Comparison of ENCODE assay signal across 19 mouse cellular contexts in genomic region chr1:177663163-177663562, GRCm38 (mm10).
DNase-seq lines count a peak whose midpoint lies in the region; ATAC-seq lines count a peak whose summit lies in the region.
"Had no signal": no experiment of that assay in that cellular context is flagged by ENCODE, and none has a peak within 500 bp of the region (broad histone marks: within the 10 kb centered on the region; RNA-seq: fewer than 3 reads in every experiment).

No protein-coding gene starts in this region.

- H3K27ac ChIP-seq in kidney, embryonic 14.5 days (ENCODE audit: low read depth, low read length), result no peak overlapping the region
- H3K27ac ChIP-seq: embryonic facial prominence, embryonic 10.5 days; forebrain, embryonic 15.5 days; hindbrain, embryonic 14.5 days; layer of hippocampus, adult 2 months; liver, embryonic 12.5 days; midbrain, embryonic 12.5 days; stomach, postnatal 0 days had no signal

- no peaks in the 10 kb centered on the region for H3K9me3 ChIP-seq in kidney, embryonic 14.5 days (ENCODE audit: control insufficient read depth, low read length)
- H3K9me3 ChIP-seq: embryonic facial prominence, embryonic 10.5 days; forebrain, embryonic 15.5 days; liver, embryonic 12.5 days; midbrain, embryonic 12.5 days had no signal

- peak; percentile 66; the same call in 1 of the 2 replicates for ATAC-seq in kidney, embryonic 14.5 days (ENCODE audit: low FRiP score, low TSS enrichment)
- ATAC-seq: forebrain, embryonic 15.5 days; liver, embryonic 12.5 days had no signal

- no peaks in the 10 kb centered on the region for H3K4me1 ChIP-seq in kidney, embryonic 14.5 days (ENCODE audit: control insufficient read depth, insufficient read depth, low read length)
- H3K4me1 ChIP-seq: embryonic facial prominence, embryonic 10.5 days; forebrain, embryonic 15.5 days; liver, embryonic 12.5 days; midbrain, embryonic 12.5 days had no signal

- DNase-seq in heart, adult 11 months, result peak; percentile 76
- DNase-seq in heart, postnatal 4 days, result no peak
- DNase-seq in adrenal gland, postnatal 36 days, result peak; percentile 63 to 73
- peak; percentile 70 to 83 for DNase-seq in kidney, postnatal 25 days
- DNase-seq in embryo, embryonic 10.5 days (ENCODE audit: low spot score), result no peak
- no peak for DNase-seq in urinary bladder, postnatal 36 days (ENCODE audit: low spot score in 2 of 2)
- DNase-seq in frontal cortex, postnatal 14 days (ENCODE audit: low spot score in 2 of 2), result no peak
- DNase-seq: cerebellum, adult 9-11 months; gastrocnemius, postnatal 14 days; lung, adult 2 months; lung, postnatal 14 days had no signal

- H3K36me3 ChIP-seq in kidney, embryonic 14.5 days (ENCODE audit: control insufficient read depth, insufficient read depth, low read length), result no peaks in the 10 kb centered on the region
- H3K36me3 ChIP-seq: embryonic facial prominence, embryonic 10.5 days; forebrain, embryonic 15.5 days; liver, embryonic 12.5 days; midbrain, embryonic 12.5 days had no signal

- H3K4me2 ChIP-seq in kidney, embryonic 14.5 days (replicated peaks; ENCODE audit: low read depth, low read length), result no peak overlapping the region
- H3K4me2 ChIP-seq: forebrain, embryonic 15.5 days; hindbrain, embryonic 14.5 days; liver, embryonic 12.5 days; midbrain, embryonic 12.5 days had no signal

- no peak overlapping the region for H3K4me3 ChIP-seq in kidney, embryonic 14.5 days (ENCODE audit: low read length)
- H3K4me3 ChIP-seq: embryonic facial prominence, embryonic 10.5 days; forebrain, embryonic 15.5 days; layer of hippocampus, adult 2 months; liver, embryonic 12.5 days; midbrain, embryonic 12.5 days had no signal

- no peak overlapping the region for H3K9ac ChIP-seq in kidney, embryonic 14.5 days (ENCODE audit: low read depth, low read length)
- H3K9ac ChIP-seq: forebrain, embryonic 15.5 days; hindbrain, embryonic 14.5 days; liver, embryonic 12.5 days; midbrain, embryonic 12.5 days had no signal

- no peaks in the 10 kb centered on the region for H3K27me3 ChIP-seq in kidney, embryonic 14.5 days (ENCODE audit: control insufficient read depth, insufficient read depth, low read length)
- H3K27me3 ChIP-seq: forebrain, embryonic 15.5 days; liver, embryonic 12.5 days had no signal

- WGBS in kidney, embryonic 14.5 days, result 46% methylated on average over 7 of the region's 7 CpGs

Comparison
In these comparisons a context has a peak if more than half of its experiments do, and no peak if none do; other contexts are left out.
1. DNase-seq: peak in heart, adult 11 months (single experiment), adrenal gland, postnatal 36 days (2 of 2) and kidney, postnatal 25 days (2 of 2); none in heart, postnatal 4 days (single experiment), embryo, embryonic 10.5 days (single experiment), urinary bladder, postnatal 36 days (0 of 2) and frontal cortex, postnatal 14 days (0 of 2).